Mouse (Mus musculus): ENCODE measurements at regions not wholly inside any gene's neighbourhood (a gene's known extent, or its start where the extent isn't known, plus 50 kb on each side); places are given as distances from the start of the nearest gene placed in this dataset.

GRCm38 (mm10) chr4:152771386-152771785, 293.7 kb upstream of the Kcnab2 start:
- H3K4me3 ChIP-seq (replicated peaks): no peak overlapping the region
- H3K4me2 ChIP-seq (replicated peaks): no peak overlapping the region
- no peaks in the 10 kb centered on the region for H3K9me3 ChIP-seq
- no peak overlapping the region for H3K9ac ChIP-seq
- H3K27ac ChIP-seq: no peak overlapping the region
- ATAC-seq: no peak
- no peaks in the 10 kb centered on the region for H3K36me3 ChIP-seq
- H3K27me3 ChIP-seq (replicated peaks): no peaks in the 10 kb centered on the region
- WGBS: 72% methylated on average over 7 of the region's 7 CpGs
- H3K4me1 ChIP-seq (replicated peaks): no peaks in the 10 kb centered on the region

DNA sequence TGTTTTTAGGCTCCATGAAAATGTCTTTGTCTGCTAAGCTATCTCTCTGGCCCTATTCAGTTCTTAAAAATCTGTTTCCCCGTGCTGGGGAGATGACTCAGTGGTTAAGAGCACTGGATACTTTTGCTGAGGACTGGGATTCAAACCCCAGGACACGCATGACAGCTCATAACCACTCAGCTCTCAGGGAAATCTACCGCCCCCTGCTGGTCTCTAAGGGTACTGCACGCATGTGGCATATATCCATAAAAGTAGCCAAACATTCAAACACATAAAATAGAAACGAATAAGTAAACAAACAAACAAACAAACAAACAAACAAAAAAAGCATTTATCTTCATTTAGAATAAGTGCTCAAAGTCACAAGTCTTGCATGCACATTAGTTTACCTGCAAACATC, 289.7 kb upstream of the Kcnab2 start:
- Histone ChIP-seq H3K4me1 (replicated peaks) (no peaks in the 10 kb centered on the region), H3K36me3 (no peaks in the 10 kb centered on the region), H3K9me3 (no peaks in the 10 kb centered on the region), H3K4me3 (replicated peaks) (no peak overlapping the region), H3K27ac (no peak overlapping the region), H3K27me3 (replicated peaks) (no peaks in the 10 kb centered on the region), H3K9ac (no peak overlapping the region), H3K4me2 (replicated peaks) (no peak overlapping the region)
- 79% methylated on average over 5 of the region's 5 CpGs for WGBS
- no peak for ATAC-seq

DNA sequence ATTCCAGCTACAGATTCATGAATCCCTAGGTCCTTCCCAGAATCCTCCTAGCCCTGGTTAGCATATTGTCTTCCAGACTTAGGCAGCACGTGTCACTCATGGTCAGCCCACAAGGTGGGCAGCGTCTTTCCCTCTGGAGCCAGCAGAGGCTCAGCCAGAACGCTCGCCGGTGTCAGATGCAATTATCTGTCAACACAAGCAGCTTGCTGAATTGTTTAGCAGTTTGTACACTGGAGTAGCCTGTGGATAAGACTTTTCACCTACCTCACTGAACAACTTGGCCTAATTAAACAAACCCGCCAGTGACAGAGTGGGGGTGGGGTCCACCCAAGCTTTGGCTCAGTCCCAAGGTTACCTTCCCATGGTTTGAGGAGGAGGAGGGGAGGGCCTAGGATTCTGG, 285.4 kb upstream of the Kcnab2 start:
- Histone ChIP-seq H3K27ac (no peak overlapping the region), H3K9me3 (no peaks in the 10 kb centered on the region), H3K27me3 (replicated peaks) (no peaks in the 10 kb centered on the region), H3K36me3 (no peaks in the 10 kb centered on the region), H3K4me1 (replicated peaks) (no peaks in the 10 kb centered on the region), H3K4me2 (replicated peaks) (no peak overlapping the region), H3K4me3 (replicated peaks) (no peak overlapping the region), H3K9ac (no peak overlapping the region)
- 57% methylated on average over 6 of the region's 6 CpGs for WGBS
- no peak for ATAC-seq

- Histone ChIP-seq H3K4me1 (replicated peaks) (no peaks in the 10 kb centered on the region), H3K27me3 (replicated peaks) (no peaks in the 10 kb centered on the region), H3K4me3 (replicated peaks) (no peak overlapping the region), H3K9me3 (no peaks in the 10 kb centered on the region), H3K4me2 (replicated peaks) (no peak overlapping the region), H3K9ac (no peak overlapping the region), H3K36me3 (no peaks in the 10 kb centered on the region), H3K27ac (no peak overlapping the region)
- WGBS: 82% methylated on average over 4 of the region's 4 CpGs
- no peak for ATAC-seq
These were observed 284.9 kb upstream of the Kcnab2 start for GRCm38 (mm10) chr4:152762576-152762975.

DNA sequence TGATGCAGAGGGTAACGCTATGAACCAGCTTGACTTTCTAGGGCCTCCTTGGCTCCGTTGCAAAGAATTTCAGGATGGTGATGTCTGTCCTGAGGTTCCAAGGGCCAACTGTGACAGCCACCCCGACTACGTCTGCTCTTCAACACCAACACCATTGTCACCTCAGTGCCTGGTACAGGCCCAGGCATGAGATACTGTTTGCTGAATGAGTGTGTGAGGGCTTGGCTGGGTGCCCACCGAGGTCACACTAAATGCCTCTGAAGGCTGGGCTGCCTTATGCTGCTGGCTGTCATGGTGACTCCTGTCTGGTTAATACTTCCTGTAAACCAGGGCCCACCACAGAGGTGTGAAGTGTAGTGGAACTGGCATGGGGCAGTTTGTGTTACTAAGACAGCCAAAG, 279.5 kb upstream of the Kcnab2 start:
- WGBS: 87% methylated on average over 5 of the region's 5 CpGs
- no peak for ATAC-seq
- no peaks in the 10 kb centered on the region for H3K4me1 ChIP-seq (replicated peaks)

DNA sequence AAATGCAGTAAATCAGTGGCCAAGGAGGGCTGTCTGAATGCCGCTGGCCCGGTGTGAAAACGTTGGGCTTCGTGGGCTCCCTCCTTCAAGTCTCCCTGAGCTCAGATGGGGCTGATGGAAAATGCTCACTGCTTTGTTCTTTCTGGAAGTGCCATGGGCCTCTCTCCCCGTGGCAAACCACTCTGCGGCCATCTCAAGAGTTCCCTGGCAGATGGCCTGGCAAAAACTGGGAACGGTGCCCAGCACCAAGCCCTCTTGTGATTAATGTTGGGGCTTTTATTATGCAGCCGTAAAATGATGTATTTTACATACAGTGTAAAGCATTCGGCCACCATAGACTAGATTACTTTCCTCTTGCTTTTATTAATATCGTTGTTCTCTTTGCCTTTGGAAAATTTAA, 278.9 kb upstream of the Kcnab2 start:
- Histone ChIP-seq H3K4me1 (replicated peaks) (no peaks in the 10 kb centered on the region), H3K9me3 (no peaks in the 10 kb centered on the region), H3K27ac (no peak overlapping the region), H3K4me2 (replicated peaks) (no peak overlapping the region), H3K27me3 (replicated peaks) (no peaks in the 10 kb centered on the region), H3K4me3 (replicated peaks) (no peak overlapping the region), H3K9ac (no peak overlapping the region), H3K36me3 (no peaks in the 10 kb centered on the region)
- 68% methylated on average over 10 of the region's 10 CpGs for WGBS
- no peak for ATAC-seq

More for the DNA sequence above, 279.5 kb upstream of the Kcnab2 start:
- no peaks in the 10 kb centered on the region for H3K36me3 ChIP-seq
- no peak overlapping the region for H3K4me3 ChIP-seq (replicated peaks)
- H3K9ac ChIP-seq: no peak overlapping the region
- H3K9me3 ChIP-seq: no peaks in the 10 kb centered on the region
- H3K27ac ChIP-seq: no peak overlapping the region
- H3K27me3 ChIP-seq (replicated peaks): no peaks in the 10 kb centered on the region
- H3K4me2 ChIP-seq (replicated peaks): no peak overlapping the region

- no peak overlapping the region for H3K27ac ChIP-seq
- no peak overlapping the region for H3K4me3 ChIP-seq (replicated peaks)
- H3K9ac ChIP-seq: no peak overlapping the region
- H3K9me3 ChIP-seq: no peaks in the 10 kb centered on the region
- H3K4me2 ChIP-seq (replicated peaks): no peak overlapping the region
- ATAC-seq: no peak
- H3K4me1 ChIP-seq (replicated peaks): no peaks in the 10 kb centered on the region
- H3K36me3 ChIP-seq: no peaks in the 10 kb centered on the region
- H3K27me3 ChIP-seq (replicated peaks): no peaks in the 10 kb centered on the region
- WGBS: 86% methylated on average over 8 of the region's 8 CpGs
These were observed 278.1 kb upstream of the Kcnab2 start for GRCm38 (mm10) chr4:152755756-152756155.

DNA sequence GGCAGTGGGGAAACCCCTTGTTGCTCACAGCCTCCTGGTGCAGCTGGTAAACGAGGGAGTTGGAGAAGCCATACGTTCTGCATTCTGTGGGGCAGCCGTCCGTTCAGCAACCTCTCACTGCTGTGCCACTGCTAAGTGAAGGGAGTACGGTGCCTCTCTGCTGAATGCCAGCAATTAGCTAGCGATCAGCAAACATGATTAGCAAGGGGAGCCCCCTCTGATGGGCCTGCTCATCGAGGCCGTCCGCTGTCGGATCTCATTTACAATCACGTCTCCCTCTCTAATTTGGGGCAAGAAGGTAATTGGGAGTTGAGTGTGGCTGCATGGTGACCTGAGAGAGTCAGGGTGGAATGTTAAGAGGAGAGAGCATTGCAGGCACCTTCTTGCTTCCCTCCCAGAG, 266.7 kb upstream of the Kcnab2 start:
- Histone ChIP-seq H3K9ac (no peak overlapping the region), H3K36me3 (no peaks in the 10 kb centered on the region), H3K4me3 (replicated peaks) (no peak overlapping the region), H3K4me2 (replicated peaks) (no peak overlapping the region), H3K27me3 (replicated peaks) (no peaks in the 10 kb centered on the region), H3K9me3 (no peaks in the 10 kb centered on the region), H3K27ac (no peak overlapping the region), H3K4me1 (replicated peaks) (no peaks in the 10 kb centered on the region)
- no peak for ATAC-seq
- WGBS: 46% methylated on average over 11 of the region's 11 CpGs

DNA sequence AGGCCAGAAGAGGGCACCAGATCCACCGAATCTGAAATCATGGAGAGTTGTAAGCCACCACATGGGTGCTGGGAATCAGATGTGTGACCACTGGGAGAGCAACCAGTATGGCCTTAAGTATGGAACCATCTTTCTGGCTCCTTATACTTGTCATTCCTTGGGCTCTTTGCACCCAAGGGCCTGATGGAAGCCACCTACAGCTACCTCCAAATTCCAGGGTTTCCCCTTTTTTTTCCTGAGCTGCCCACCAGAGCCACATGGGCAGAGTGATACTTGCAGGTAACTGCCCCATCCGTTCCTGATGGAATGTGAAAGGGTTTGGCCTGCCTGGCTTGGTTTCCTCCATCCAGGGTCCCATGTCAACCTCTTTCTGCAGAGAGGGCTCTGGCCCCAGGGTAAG, 255.3 kb upstream of the Kcnab2 start:
- H3K4me1 ChIP-seq (replicated peaks): no peaks in the 10 kb centered on the region
- H3K4me3 ChIP-seq (replicated peaks): no peak overlapping the region
- H3K4me2 ChIP-seq (replicated peaks): no peak overlapping the region
- no peak overlapping the region for H3K9ac ChIP-seq
- WGBS: 91% methylated on average over 2 of the region's 2 CpGs
- no peaks in the 10 kb centered on the region for H3K36me3 ChIP-seq
- no peak for ATAC-seq
- H3K9me3 ChIP-seq: no peaks in the 10 kb centered on the region
- no peaks in the 10 kb centered on the region for H3K27me3 ChIP-seq (replicated peaks)
- no peak overlapping the region for H3K27ac ChIP-seq

- ATAC-seq: no peak
- WGBS: 74% methylated on average over 10 of the region's 10 CpGs
- Histone ChIP-seq H3K4me1 (replicated peaks) (no peaks in the 10 kb centered on the region), H3K27ac (no peak overlapping the region), H3K36me3 (no peaks in the 10 kb centered on the region), H3K4me3 (replicated peaks) (no peak overlapping the region), H3K9me3 (no peaks in the 10 kb centered on the region), H3K27me3 (replicated peaks) (no peaks in the 10 kb centered on the region), H3K4me2 (replicated peaks) (no peak overlapping the region), H3K9ac (no peak overlapping the region)
These were observed 254.3 kb upstream of the Kcnab2 start for GRCm38 (mm10) chr4:152731988-152732387.

GRCm38 (mm10) chr4:152731082-152731720, 253.5 kb upstream of the Kcnab2 start:
- no peak overlapping the region for H3K27ac ChIP-seq
- H3K4me1 ChIP-seq (replicated peaks): no peaks in the 10 kb centered on the region
- no peak overlapping the region for H3K4me3 ChIP-seq (replicated peaks)
- no peak overlapping the region for H3K4me2 ChIP-seq (replicated peaks)
- no peaks in the 10 kb centered on the region for H3K36me3 ChIP-seq
- H3K9ac ChIP-seq: no peak overlapping the region
- WGBS: 55% methylated on average over 10 of the region's 10 CpGs
- no peak for ATAC-seq
- no peaks in the 10 kb centered on the region for H3K9me3 ChIP-seq
- no peaks in the 10 kb centered on the region for H3K27me3 ChIP-seq (replicated peaks)

GRCm38 (mm10) chr4:152729421-152729820, 251.8 kb upstream of the Kcnab2 start:
- H3K4me1 ChIP-seq (replicated peaks): no peaks in the 10 kb centered on the region
- H3K4me2 ChIP-seq (replicated peaks): no peak overlapping the region
- WGBS: 84% methylated on average over 6 of the region's 6 CpGs
- no peak overlapping the region for H3K4me3 ChIP-seq (replicated peaks)
- no peaks in the 10 kb centered on the region for H3K9me3 ChIP-seq
- H3K9ac ChIP-seq: no peak overlapping the region
- no peaks in the 10 kb centered on the region for H3K36me3 ChIP-seq
- H3K27ac ChIP-seq: no peak overlapping the region
- H3K27me3 ChIP-seq (replicated peaks): no peaks in the 10 kb centered on the region
- no peak for ATAC-seq

GRCm38 (mm10) chr4:152725881-152726280, 248.2 kb upstream of the Kcnab2 start:
- Histone ChIP-seq H3K27ac (no peak overlapping the region), H3K4me2 (replicated peaks) (no peak overlapping the region), H3K27me3 (replicated peaks) (no peaks in the 10 kb centered on the region), H3K4me1 (replicated peaks) (no peaks in the 10 kb centered on the region), H3K4me3 (replicated peaks) (no peak overlapping the region), H3K36me3 (no peaks in the 10 kb centered on the region), H3K9me3 (no peaks in the 10 kb centered on the region), H3K9ac (no peak overlapping the region)
- 52% methylated on average over 5 of the region's 5 CpGs for WGBS
- no peak for ATAC-seq

Data from intestine, embryonic 15.5 days (tissue).